Mouse (Mus musculus) embryonic fibroblast, embryonic 13.5 days (primary cell): ENCODE data around the gene Sec23b. TPM values are rescaled to one million over a fixed set of nuclear protein-coding genes. Genes with fewer than 3 reads are reported as not detected.

Experiments
- H3K27ac ChIP-seq: 2 replicates; pipeline ENCODE4 v1.5.1; 2012; ENCODE audit warnings: low read length, control low read depth, inconsistent platforms; ENCODE audit not compliant: insufficient read depth
- H3K4me1 ChIP-seq: 2 replicates; pipeline ENCODE4 v1.6.1; 2011; ENCODE audit warnings: low read length; ENCODE audit not compliant: control insufficient read depth, insufficient read depth
- H3K4me3 ChIP-seq: 2 replicates; pipeline ENCODE4 v1.5.1; 2011; ENCODE audit warnings: mild to moderate bottlenecking, control low read depth, low read length; ENCODE audit not compliant: insufficient read depth
- CTCF ChIP-seq: IDR thresholded peaks from 2 replicates; pipeline ENCODE4 v1.5.1; 2011; ENCODE audit warnings: mild to moderate bottlenecking, control low read depth, low read length, moderate library complexity, borderline replicate concordance; ENCODE audit not compliant: insufficient read depth
- POLR2A ChIP-seq: IDR thresholded peaks from 2 replicates; pipeline ENCODE4 v1.6.1; 2011; ENCODE audit warnings: low read depth, mild to moderate bottlenecking, control low read depth, low read length, moderate library complexity
- polyA plus RNA-seq: library from polyadenylated mRNA; stranded (reverse); fragments of >200 nt; gene quantifications from 2 replicates; pipeline ENCODE4 v1.2.4, GENCODE M21; 2011; ENCODE audit warnings: low read depth; ENCODE audit not compliant: missing spikeins, insufficient read length

The Sec23b gene
- 65.8 and 70.0 TPM in 2 replicates for polyA plus RNA-seq

GRCm38 (mm10) chr2:144555820-144556552, at the start of gene Sec23b:
TSS of gene Sec23b (plus strand) at chr2:144556229.
- TF ChIP-seq CTCF (no peak), POLR2A (peak; percentile 93)
- H3K4me3 ChIP-seq, result peak within 1 kb of the TSS; percentile 86
- peaks cover 5% of the 10 kb centered on the region; the same call in 1 of the 2 replicates for H3K4me1 ChIP-seq
- H3K27ac ChIP-seq, result peak within 1 kb of the TSS; percentile 94

GRCm38 (mm10) chr2:144514619-144515018, 41.4 kb upstream of the Sec23b start:
- H3K4me3 ChIP-seq, result no peak overlapping the region
- H3K27ac ChIP-seq, result no peak overlapping the region
- no peak for TF ChIP-seq POLR2A
- no peak for TF ChIP-seq CTCF
- H3K4me1 ChIP-seq, result no peaks in the 10 kb centered on the region

DNA sequence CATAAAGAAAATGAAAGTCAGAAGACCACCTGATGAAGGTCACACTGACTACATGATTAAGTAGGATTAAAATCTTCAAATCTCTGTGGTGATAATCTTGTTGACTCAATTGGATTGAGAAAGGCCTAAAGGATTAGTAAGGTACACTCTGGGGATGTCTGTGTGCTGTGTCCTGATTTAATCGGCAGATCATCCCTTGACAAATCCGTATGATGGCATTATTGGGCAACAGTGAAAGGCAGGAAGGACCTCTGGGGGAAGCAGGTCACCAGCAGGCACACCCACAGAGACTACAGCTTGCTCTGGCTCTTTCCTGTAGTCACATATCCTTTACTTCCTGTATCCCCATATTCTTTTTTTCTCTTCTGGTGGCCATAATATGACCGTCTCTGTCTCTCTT, 36.3 kb upstream of the Sec23b start:
- H3K4me3 ChIP-seq, result no peak overlapping the region
- TF ChIP-seq CTCF (no peak), POLR2A (no peak)

DNA sequence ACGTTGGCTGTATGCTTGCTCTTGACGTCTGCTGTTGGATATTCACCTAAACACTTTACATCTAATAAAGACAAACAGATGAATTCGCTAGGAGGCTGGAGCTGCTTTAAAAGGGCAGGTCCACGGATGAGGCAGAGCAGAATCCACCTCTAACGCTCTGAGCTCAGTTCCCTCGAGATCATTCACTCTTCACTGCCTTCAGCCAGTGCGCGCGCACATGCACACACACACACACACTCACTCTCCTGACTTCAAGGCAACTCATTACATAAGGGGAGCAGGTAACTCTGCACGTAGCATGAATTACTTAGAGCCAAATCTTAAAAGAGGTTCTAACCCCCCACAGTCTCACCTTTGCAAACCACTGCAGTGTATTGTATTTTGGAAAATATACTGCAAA, 30.2 kb upstream of the Sec23b start:
- TF ChIP-seq POLR2A (no peak), CTCF (no peak)
- Histone ChIP-seq H3K4me3 (no peak overlapping the region), H3K4me1 (peaks cover 6% of the 10 kb centered on the region; the same call in 1 of the 2 replicates), H3K27ac (no peak overlapping the region)

More for the DNA sequence above, 36.3 kb upstream of the Sec23b start:
- Histone ChIP-seq H3K4me1 (no peaks in the 10 kb centered on the region), H3K27ac (no peak overlapping the region)

- Histone ChIP-seq H3K27ac (peak within 1 kb of the TSS; percentile 78), H3K4me1 (peaks cover 6% of the 10 kb centered on the region; the same call in 1 of the 2 replicates), H3K4me3 (peak within 1 kb of the TSS; percentile 89)
- TF ChIP-seq POLR2A (peak; percentile 61), CTCF (no peak)
These were observed 28.8 kb upstream of the Sec23b start, which contains the start of the genes Dzank1 and Polr3f for GRCm38 (mm10) chr2:144526981-144527820. TSS of gene Dzank1 (minus strand) at chr2:144527414. TSS of gene Polr3f (plus strand) at chr2:144527718.

DNA sequence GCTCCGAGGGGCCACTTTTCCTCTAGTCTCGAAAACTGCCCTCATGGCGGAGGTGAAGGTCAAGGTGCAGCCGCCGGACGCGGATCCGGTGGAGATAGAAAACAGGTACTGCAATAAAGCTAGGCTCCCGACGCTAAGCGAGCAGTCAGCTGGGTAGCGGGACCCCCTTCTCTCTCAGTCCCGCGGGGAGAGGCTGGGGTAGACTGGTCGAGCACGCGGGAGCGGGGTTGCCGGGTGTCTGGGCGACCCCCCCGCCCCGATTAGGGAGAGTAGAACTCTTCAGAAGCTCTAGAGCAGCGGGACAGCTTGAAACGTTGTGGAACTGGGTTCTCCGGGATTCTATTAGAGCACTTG, 28.2 kb upstream of the Sec23b start:
- Histone ChIP-seq H3K4me3 (peak overlapping the region; percentile 89), H3K27ac (peak overlapping the region; percentile 78; the same call in 1 of the 2 replicates), H3K4me1 (peaks cover 6% of the 10 kb centered on the region; the same call in 1 of the 2 replicates)
- TF ChIP-seq CTCF (no peak), POLR2A (no peak)

DNA sequence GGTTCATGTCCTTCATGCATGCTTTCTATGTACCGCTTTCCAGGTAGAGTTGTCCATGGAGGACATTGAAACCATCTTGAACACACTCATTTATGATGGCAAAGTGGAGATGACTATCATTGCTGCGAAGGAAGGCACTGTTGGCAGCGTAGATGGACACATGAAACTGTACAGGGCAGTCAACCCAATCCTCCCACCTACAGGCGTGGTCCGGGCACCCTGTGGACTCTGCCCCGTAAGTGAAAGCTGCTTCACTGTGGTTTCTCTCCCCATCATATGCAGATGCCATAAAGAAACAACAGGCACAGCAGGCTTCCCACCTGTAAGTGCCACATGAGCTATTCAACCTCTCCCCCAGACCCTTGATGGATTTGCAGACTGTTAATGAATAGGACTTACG, 18.9 kb upstream of the Sec23b start:
- TF ChIP-seq POLR2A (no peak), CTCF (no peak)
- Histone ChIP-seq H3K4me1 (no peaks in the 10 kb centered on the region), H3K27ac (no peak overlapping the region), H3K4me3 (no peak overlapping the region)

DNA sequence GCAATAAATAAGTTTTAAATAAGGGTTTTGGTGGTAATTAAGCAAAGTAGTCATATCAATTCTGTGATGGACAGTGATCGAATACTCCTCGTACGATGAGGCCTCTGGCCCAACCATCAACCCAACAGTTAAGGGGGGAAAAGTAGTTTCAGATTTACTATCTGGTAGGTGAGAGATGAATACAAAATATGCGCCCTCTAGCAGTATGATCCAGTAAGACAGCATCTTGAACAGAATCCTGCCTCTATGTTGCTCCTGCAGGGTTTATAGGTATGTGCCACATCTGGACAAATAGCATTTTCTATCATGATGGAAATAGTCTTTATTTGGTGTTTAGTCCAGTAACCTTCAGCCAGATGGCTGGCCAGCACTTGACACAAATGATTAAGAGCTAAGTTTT, 14.8 kb upstream of the Sec23b start:
- H3K4me3 ChIP-seq, result no peak overlapping the region
- H3K27ac ChIP-seq, result no peak overlapping the region
- no peaks in the 10 kb centered on the region for H3K4me1 ChIP-seq
- TF ChIP-seq POLR2A (no peak), CTCF (no peak)

GRCm38 (mm10) chr2:144543670-144544069, 12.4 kb upstream of the Sec23b start:
- TF ChIP-seq POLR2A (no peak), CTCF (no peak)
- Histone ChIP-seq H3K4me3 (no peak overlapping the region), H3K27ac (no peak overlapping the region), H3K4me1 (no peaks in the 10 kb centered on the region)

DNA sequence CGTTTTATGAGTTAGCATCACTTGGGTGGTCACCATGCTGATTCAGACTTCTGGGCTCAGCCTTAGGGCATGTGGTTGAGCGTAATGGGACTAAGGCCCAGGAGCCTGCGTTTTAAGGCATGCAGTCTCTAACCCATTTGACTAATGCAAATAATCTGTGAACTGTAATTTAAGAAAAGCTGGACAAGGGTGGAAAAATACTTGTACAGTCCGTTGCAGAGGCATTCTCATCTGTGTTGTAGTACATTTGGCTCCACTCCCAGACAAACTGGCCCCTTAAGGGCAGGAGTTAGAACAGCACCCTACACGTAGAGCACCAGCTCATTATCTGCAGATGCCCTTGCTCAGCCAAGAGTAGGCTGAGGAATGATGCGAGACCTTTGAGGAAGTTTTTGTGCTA, 11.4 kb upstream of the Sec23b start:
- Histone ChIP-seq H3K4me3 (no peak overlapping the region), H3K4me1 (no peaks in the 10 kb centered on the region), H3K27ac (no peak overlapping the region)
- TF ChIP-seq CTCF, result no peak
- no peak for TF ChIP-seq POLR2A
